Mouse (Mus musculus): ENCODE results near the gene Id3.
A peak's percentile ranks its signal among the peaks of the same experiment; 100 is the strongest.

Id3 gene

GRCm38 (mm10) chr4:136117022-136117421 lies 26.3 kb upstream of the Id3 start:
- Histone ChIP-seq H3K27me3 (ENCODE audit: control insufficient read depth, insufficient read depth, low read length, poor library complexity, severe bottlenecking) (no peaks in the 10 kb centered on the region), H3K36me3 (ENCODE audit: control insufficient read depth, insufficient read depth, low read length, poor library complexity, severe bottlenecking) (no peaks in the 10 kb centered on the region)
- DNase-seq (ENCODE audit: low read depth, low spot score) = no peak

GRCm38 (mm10) chr4:136120041-136120440 lies 23.3 kb upstream of the Id3 start:
- DNase-seq (ENCODE audit: low read depth, low spot score) = no peak
- Histone ChIP-seq H3K36me3 (ENCODE audit: control insufficient read depth, insufficient read depth, low read length, poor library complexity, severe bottlenecking) (no peaks in the 10 kb centered on the region), H3K27me3 (ENCODE audit: control insufficient read depth, insufficient read depth, low read length, poor library complexity, severe bottlenecking) (no peaks in the 10 kb centered on the region)

- no peak for DNase-seq (ENCODE audit: low read depth, low spot score)
- H3K27me3 ChIP-seq (ENCODE audit: control insufficient read depth, insufficient read depth, low read length, poor library complexity, severe bottlenecking) = no peaks in the 10 kb centered on the region
- no peaks in the 10 kb centered on the region for H3K36me3 ChIP-seq (ENCODE audit: control insufficient read depth, insufficient read depth, low read length, poor library complexity, severe bottlenecking)
Measured at GRCm38 (mm10) chr4:136121158-136121557, 22.1 kb upstream of the Id3 start.

- DNase-seq (ENCODE audit: low read depth, low spot score) = no peak
- no peaks in the 10 kb centered on the region for H3K27me3 ChIP-seq (ENCODE audit: control insufficient read depth, insufficient read depth, low read length, poor library complexity, severe bottlenecking)
- no peaks in the 10 kb centered on the region for H3K36me3 ChIP-seq (ENCODE audit: control insufficient read depth, insufficient read depth, low read length, poor library complexity, severe bottlenecking)
Measured at GRCm38 (mm10) chr4:136121844-136122468, 21.3 kb upstream of the Id3 start.

GRCm38 (mm10) chr4:136123111-136123791 lies 20.0 kb upstream of the Id3 start:
- Histone ChIP-seq H3K36me3 (ENCODE audit: control insufficient read depth, insufficient read depth, low read length, poor library complexity, severe bottlenecking) (no peaks in the 10 kb centered on the region), H3K27me3 (ENCODE audit: control insufficient read depth, insufficient read depth, low read length, poor library complexity, severe bottlenecking) (no peaks in the 10 kb centered on the region)
- peak; percentile 49 for DNase-seq (ENCODE audit: low read depth, low spot score)

GRCm38 (mm10) chr4:136123792-136124161 lies 19.5 kb upstream of the Id3 start:
- Histone ChIP-seq H3K27me3 (ENCODE audit: control insufficient read depth, insufficient read depth, low read length, poor library complexity, severe bottlenecking) (no peaks in the 10 kb centered on the region), H3K36me3 (ENCODE audit: control insufficient read depth, insufficient read depth, low read length, poor library complexity, severe bottlenecking) (no peaks in the 10 kb centered on the region)
- DNase-seq (ENCODE audit: low read depth, low spot score) = no peak

GRCm38 (mm10) chr4:136124581-136124980 lies 18.7 kb upstream of the Id3 start:
- no peaks in the 10 kb centered on the region for H3K27me3 ChIP-seq (ENCODE audit: control insufficient read depth, insufficient read depth, low read length, poor library complexity, severe bottlenecking)
- no peak for DNase-seq (ENCODE audit: low read depth, low spot score)

GRCm38 (mm10) chr4:136125458-136125857 lies 17.8 kb upstream of the Id3 start:
- no peaks in the 10 kb centered on the region for H3K36me3 ChIP-seq (ENCODE audit: control insufficient read depth, insufficient read depth, low read length, poor library complexity, severe bottlenecking)
- no peak for DNase-seq (ENCODE audit: low read depth, low spot score)

More at GRCm38 (mm10) chr4:136124581-136124980, 18.7 kb upstream of the Id3 start:
- H3K36me3 ChIP-seq (ENCODE audit: control insufficient read depth, insufficient read depth, low read length, poor library complexity, severe bottlenecking) = no peaks in the 10 kb centered on the region

GRCm38 (mm10) chr4:136126019-136126418 lies 17.3 kb upstream of the Id3 start:
- no peak for DNase-seq (ENCODE audit: low read depth, low spot score)

More at GRCm38 (mm10) chr4:136125458-136125857, 17.8 kb upstream of the Id3 start:
- H3K27me3 ChIP-seq (ENCODE audit: control insufficient read depth, insufficient read depth, low read length, poor library complexity, severe bottlenecking) = no peaks in the 10 kb centered on the region

GRCm38 (mm10) chr4:136127670-136128069 lies 15.6 kb upstream of the Id3 start:
- DNase-seq (ENCODE audit: low read depth, low spot score) = peak; percentile 76
- Histone ChIP-seq H3K27me3 (ENCODE audit: control insufficient read depth, insufficient read depth, low read length, poor library complexity, severe bottlenecking) (no peaks in the 10 kb centered on the region), H3K36me3 (ENCODE audit: control insufficient read depth, insufficient read depth, low read length, poor library complexity, severe bottlenecking) (no peaks in the 10 kb centered on the region)

More at GRCm38 (mm10) chr4:136126019-136126418, 17.3 kb upstream of the Id3 start:
- Histone ChIP-seq H3K27me3 (ENCODE audit: control insufficient read depth, insufficient read depth, low read length, poor library complexity, severe bottlenecking) (no peaks in the 10 kb centered on the region), H3K36me3 (ENCODE audit: control insufficient read depth, insufficient read depth, low read length, poor library complexity, severe bottlenecking) (no peaks in the 10 kb centered on the region)

GRCm38 (mm10) chr4:136129842-136130241 lies 13.5 kb upstream of the Id3 start:
- DNase-seq (ENCODE audit: low read depth, low spot score) = no peak
- no peaks in the 10 kb centered on the region; the same call in 1 of the 2 replicates for H3K27me3 ChIP-seq (ENCODE audit: control insufficient read depth, insufficient read depth, low read length, poor library complexity, severe bottlenecking)
- no peaks in the 10 kb centered on the region for H3K36me3 ChIP-seq (ENCODE audit: control insufficient read depth, insufficient read depth, low read length, poor library complexity, severe bottlenecking)

- no peak for DNase-seq (ENCODE audit: low read depth, low spot score)
- no peaks in the 10 kb centered on the region for H3K36me3 ChIP-seq (ENCODE audit: control insufficient read depth, insufficient read depth, low read length, poor library complexity, severe bottlenecking)
- H3K27me3 ChIP-seq (ENCODE audit: control insufficient read depth, insufficient read depth, low read length, poor library complexity, severe bottlenecking) = no peaks in the 10 kb centered on the region; the same call in 1 of the 2 replicates
Measured at GRCm38 (mm10) chr4:136133801-136134200, 9.5 kb upstream of the Id3 start.

GRCm38 (mm10) chr4:136134418-136134977 lies 8.8 kb upstream of the Id3 start:
- DNase-seq (ENCODE audit: low read depth, low spot score) = no peak
- Histone ChIP-seq H3K27me3 (ENCODE audit: control insufficient read depth, insufficient read depth, low read length, poor library complexity, severe bottlenecking) (no peaks in the 10 kb centered on the region; the same call in 1 of the 2 replicates), H3K36me3 (ENCODE audit: control insufficient read depth, insufficient read depth, low read length, poor library complexity, severe bottlenecking) (no peaks in the 10 kb centered on the region)

GRCm38 (mm10) chr4:136134978-136135873 lies 8.1 kb upstream of the Id3 start:
- Histone ChIP-seq H3K36me3 (ENCODE audit: control insufficient read depth, insufficient read depth, low read length, poor library complexity, severe bottlenecking) (no peaks in the 10 kb centered on the region), H3K27me3 (ENCODE audit: control insufficient read depth, insufficient read depth, low read length, poor library complexity, severe bottlenecking) (no peaks in the 10 kb centered on the region; the same call in 1 of the 2 replicates)
- DNase-seq (ENCODE audit: low read depth, low spot score) = no peak
